Mouse (Mus musculus) lung, postnatal 0 days (tissue): Measurements from ENCODE around the gene Pigw.

ENCODE experiments used
- CTCF ChIP-seq: IDR thresholded peaks from 2 replicates; pipeline ENCODE4 v1.5.1; 2016; ENCODE audit warnings: antibody characterized with exemption, mild to moderate bottlenecking
- EP300 ChIP-seq: IDR thresholded peaks from 2 replicates; pipeline ENCODE4 v1.6.1; 2016; ENCODE audit warnings: antibody characterized with exemption, mild to moderate bottlenecking, control low read depth

GRCm38 (mm10) chr11:84882346-84882745 lies 2.3 kb upstream of the Pigw start:
- TF ChIP-seq EP300 (no peak), CTCF (no peak)
